Mouse (Mus musculus): ENCODE measurements around the gene 4930535I16Rik. TPM values are rescaled to one million over a fixed set of nuclear protein-coding genes. Genes with fewer than 3 reads are reported as not detected.
"Not testable (repeated sequence)": the region's sequence is repeated elsewhere in the genome, so short reads cannot be mapped to it uniquely, and the experiment has no call there.

Gene 4930535I16Rik
- not detected in 2 replicates for polyA plus RNA-seq (2015; fragmentation: Nextera tagmentation; extraction: Ambion mirVana)

GRCm38 (mm10) chr4:123917548-123918140 lies at the start of gene 4930535I16Rik:
4930535I16Rik (minus strand) TSS chr4:123918022.
- Histone ChIP-seq H3K27ac (peak within 1 kb of the TSS; percentile 70; the same call in 1 of the 2 replicates), H3K4me3 (peak within 1 kb of the TSS; percentile 99), H3K9ac (peak within 1 kb of the TSS; percentile 95), H3K27me3 (no peaks in the 10 kb centered on the region), H3K4me1 (peaks cover 22% of the 10 kb centered on the region), H3K36me3 (peaks cover 35% of the 10 kb centered on the region), H3K9me3 (no peaks in the 10 kb centered on the region), H3K4me2 (replicated peaks) (peak within 1 kb of the TSS; percentile 90)
- WGBS, result 0% methylated on average over 51 of the region's 63 CpGs
- ATAC-seq (ENCODE audit: low FRiP score, low read depth), result peak; percentile 16

GRCm38 (mm10) chr4:123962721-123963120 lies 44.9 kb upstream of the 4930535I16Rik start:
- ATAC-seq (ENCODE audit: low FRiP score, low read depth), result no peak
- Histone ChIP-seq H3K27me3 (peaks cover 31% of the 10 kb centered on the region), H3K36me3 (no peaks in the 10 kb centered on the region), H3K9me3 (no peaks in the 10 kb centered on the region), H3K27ac (no peak overlapping the region), H3K4me3 (no peak overlapping the region), H3K4me1 (peaks cover 13% of the 10 kb centered on the region), H3K4me2 (replicated peaks) (no peak overlapping the region), H3K9ac (no peak overlapping the region)
- 48% methylated on average over 9 of the region's 9 CpGs for whole genome bisulfite sequencing

- H3K4me3 ChIP-seq, result no peak overlapping the region
- no peaks in the 10 kb centered on the region for H3K36me3 ChIP-seq
- 34% methylated on average over 4 of the region's 4 CpGs for WGBS
- H3K4me1 ChIP-seq, result peaks cover 22% of the 10 kb centered on the region
- H3K9me3 ChIP-seq, result no peaks in the 10 kb centered on the region
- no peak overlapping the region for H3K27ac ChIP-seq
- H3K27me3 ChIP-seq, result peaks cover 40% of the 10 kb centered on the region
- ATAC-seq (ENCODE audit: low FRiP score, low read depth), result 0 out of 2 replicates have a peak, but pooled peaks have one; percentile 28
- no peak overlapping the region for H3K4me2 ChIP-seq (replicated peaks)
- no peak overlapping the region for H3K9ac ChIP-seq
Observed at GRCm38 (mm10) chr4:123960955-123961354, 43.1 kb upstream of the 4930535I16Rik start.

GRCm38 (mm10) chr4:123957891-123958290 lies 40.1 kb upstream of the 4930535I16Rik start:
- H3K9me3 ChIP-seq, result no peaks in the 10 kb centered on the region
- H3K36me3 ChIP-seq, result no peaks in the 10 kb centered on the region
- peaks cover 22% of the 10 kb centered on the region for H3K4me1 ChIP-seq
- no peak overlapping the region for H3K4me2 ChIP-seq (replicated peaks)
- H3K27ac ChIP-seq, result no peak overlapping the region
- WGBS, result 57% methylated on average over 4 of the region's 4 CpGs
- ATAC-seq (ENCODE audit: low FRiP score, low read depth), result no peak
- no peak overlapping the region for H3K4me3 ChIP-seq
- H3K27me3 ChIP-seq, result peaks cover 40% of the 10 kb centered on the region
- H3K9ac ChIP-seq, result no peak overlapping the region

GRCm38 (mm10) chr4:123957492-123957808 lies 39.6 kb upstream of the 4930535I16Rik start:
- no peak overlapping the region for H3K9ac ChIP-seq

GRCm38 (mm10) chr4:123956703-123957491 lies 39.1 kb upstream of the 4930535I16Rik start:
- Histone ChIP-seq H3K4me1 (peaks cover 22% of the 10 kb centered on the region), H3K27ac (no peak overlapping the region), H3K9me3 (no peaks in the 10 kb centered on the region), H3K27me3 (peaks cover 41% of the 10 kb centered on the region), H3K4me3 (peak overlapping the region; percentile 16), H3K4me2 (replicated peaks) (peak overlapping the region; percentile 54), H3K9ac (peak overlapping the region; percentile 15; the same call in 1 of the 2 replicates), H3K36me3 (no peaks in the 10 kb centered on the region)
- ATAC-seq (ENCODE audit: low FRiP score, low read depth), result peak; percentile 46; the same call in 1 of the 2 replicates
- WGBS, result 7% methylated on average over 31 of the region's 31 CpGs

More at GRCm38 (mm10) chr4:123957492-123957808, 39.6 kb upstream of the 4930535I16Rik start:
- WGBS, result 63% methylated on average over 4 of the region's 4 CpGs
- Histone ChIP-seq H3K27me3 (peaks cover 40% of the 10 kb centered on the region), H3K4me1 (peaks cover 22% of the 10 kb centered on the region), H3K36me3 (no peaks in the 10 kb centered on the region), H3K27ac (no peak overlapping the region), H3K4me2 (replicated peaks) (peak overlapping the region; percentile 54), H3K9me3 (no peaks in the 10 kb centered on the region), H3K4me3 (no peak overlapping the region)
- no peak for ATAC-seq (ENCODE audit: low FRiP score, low read depth)

GRCm38 (mm10) chr4:123952059-123952458 lies 34.2 kb upstream of the 4930535I16Rik start:
- 41% methylated on average over 8 of the region's 8 CpGs for WGBS

GRCm38 (mm10) chr4:123949649-123950048 lies 31.8 kb upstream of the 4930535I16Rik start:
- Histone ChIP-seq H3K9me3 (no peaks in the 10 kb centered on the region), H3K27me3 (peaks cover 19% of the 10 kb centered on the region; the same call in 1 of the 2 replicates), H3K4me3 (no peak overlapping the region), H3K9ac (no peak overlapping the region), H3K27ac (no peak overlapping the region), H3K36me3 (no peaks in the 10 kb centered on the region), H3K4me2 (replicated peaks) (no peak overlapping the region), H3K4me1 (no peaks in the 10 kb centered on the region)
- ATAC-seq (ENCODE audit: low FRiP score, low read depth), result no peak
- WGBS, result 75% methylated on average over 10 of the region's 10 CpGs

More at GRCm38 (mm10) chr4:123952059-123952458, 34.2 kb upstream of the 4930535I16Rik start:
- Histone ChIP-seq H3K4me3 (no peak overlapping the region), H3K4me1 (peaks cover 5% of the 10 kb centered on the region; the same call in 1 of the 2 replicates), H3K36me3 (no peaks in the 10 kb centered on the region), H3K27ac (no peak overlapping the region), H3K9me3 (no peaks in the 10 kb centered on the region), H3K4me2 (replicated peaks) (no peak overlapping the region), H3K27me3 (peaks cover 35% of the 10 kb centered on the region), H3K9ac (no peak overlapping the region)
- no peak for ATAC-seq (ENCODE audit: low FRiP score, low read depth)

- peaks cover 19% of the 10 kb centered on the region; the same call in 1 of the 2 replicates for H3K27me3 ChIP-seq
- no peak for ATAC-seq (ENCODE audit: low FRiP score, low read depth)
- WGBS, result 69% methylated on average over 6 of the region's 6 CpGs
- no peaks in the 10 kb centered on the region for H3K4me1 ChIP-seq
- no peak overlapping the region for H3K27ac ChIP-seq
- no peaks in the 10 kb centered on the region for H3K36me3 ChIP-seq
- H3K9me3 ChIP-seq, result no peaks in the 10 kb centered on the region
- no peak overlapping the region for H3K9ac ChIP-seq
- no peak overlapping the region for H3K4me3 ChIP-seq
- no peak overlapping the region for H3K4me2 ChIP-seq (replicated peaks)
Observed at GRCm38 (mm10) chr4:123948901-123949300, 31.1 kb upstream of the 4930535I16Rik start.

- 60% methylated on average over 5 of the region's 5 CpGs for WGBS
- H3K4me3 ChIP-seq, result no peak overlapping the region
- H3K36me3 ChIP-seq, result no peaks in the 10 kb centered on the region
- peaks cover 16% of the 10 kb centered on the region; the same call in 1 of the 2 replicates for H3K27me3 ChIP-seq
- no peak overlapping the region for H3K27ac ChIP-seq
- H3K4me1 ChIP-seq, result no peaks in the 10 kb centered on the region
- no peak overlapping the region for H3K9ac ChIP-seq
- ATAC-seq (ENCODE audit: low FRiP score, low read depth), result no peak
- H3K4me2 ChIP-seq (replicated peaks), result no peak overlapping the region
- H3K9me3 ChIP-seq, result no peaks in the 10 kb centered on the region
Observed at GRCm38 (mm10) chr4:123947149-123947548, 29.3 kb upstream of the 4930535I16Rik start.

- no peak overlapping the region for H3K4me2 ChIP-seq (replicated peaks)
- 74% methylated on average over 4 of the region's 4 CpGs for WGBS
- no peak overlapping the region for H3K9ac ChIP-seq
- no peak overlapping the region for H3K27ac ChIP-seq
- H3K4me3 ChIP-seq, result no peak overlapping the region
- peaks cover 12% of the 10 kb centered on the region; the same call in 1 of the 2 replicates for H3K27me3 ChIP-seq
- ATAC-seq (ENCODE audit: low FRiP score, low read depth), result no peak
- H3K4me1 ChIP-seq, result no peaks in the 10 kb centered on the region
- no peaks in the 10 kb centered on the region for H3K36me3 ChIP-seq
- no peaks in the 10 kb centered on the region for H3K9me3 ChIP-seq
Observed at GRCm38 (mm10) chr4:123946701-123947100, 28.9 kb upstream of the 4930535I16Rik start.

GRCm38 (mm10) chr4:123940878-123941277 lies 23.1 kb upstream of the 4930535I16Rik start:
- H3K4me2 ChIP-seq (replicated peaks); H3K4me3 ChIP-seq; H3K4me1 ChIP-seq; H3K27me3 ChIP-seq; ATAC-seq (ENCODE audit: low FRiP score, low read depth); H3K9me3 ChIP-seq; H3K9ac ChIP-seq; H3K27ac ChIP-seq: not testable (repeated sequence)
- peaks cover 15% of the 10 kb centered on the region for H3K36me3 ChIP-seq
- WGBS, result 62% methylated on average over 7 of the region's 7 CpGs

All from limb, embryonic 13.5 days (tissue).